Mouse (Mus musculus) cortical plate, adult 2 months (tissue): ENCODE measurements around the gene Krtap1-3.

ENCODE experiments used
- CTCF ChIP-seq: fragments of 200-500 bp; IDR thresholded peaks from 2 replicates; pipeline ENCODE4 v1.5.1; 2011; ENCODE audit warnings: mild to moderate bottlenecking, control low read depth, low read length; ENCODE audit not compliant: insufficient read depth; ENCODE audit errors: extremely low read depth
- POLR2A ChIP-seq: fragments of 200-500 bp; IDR thresholded peaks from 2 replicates; pipeline ENCODE4 v1.6.1; 2011; ENCODE audit warnings: mild to moderate bottlenecking, low read length, control low read depth; ENCODE audit not compliant: insufficient read depth; ENCODE audit errors: extremely low read depth

- TF ChIP-seq CTCF (no peak), POLR2A (no peak)
Measured at GRCm38 (mm10) chr11:99581564-99581963, 9.6 kb downstream of the Krtap1-3 start.
